Mouse (Mus musculus) right cerebral cortex, adult 18-20 months (tissue): Measurements from ENCODE around the gene Cyp2d9.
"Not testable (repeated sequence)": the region's sequence is repeated elsewhere in the genome, so short reads cannot be mapped to it uniquely, and the experiment has no call there.

Experiments
- DNase-seq: peaks from one replicate; pipeline ENCODE4 v3.0.0; 2022; ENCODE audit warnings: mixed read lengths

The Cyp2d9 gene

GRCm38 (mm10) chr15:82433137-82433536, at the start of gene Cyp2d9:
Cyp2d9 (plus strand) TSS chr15:82433437.
- DNase-seq: no peak

DNA sequence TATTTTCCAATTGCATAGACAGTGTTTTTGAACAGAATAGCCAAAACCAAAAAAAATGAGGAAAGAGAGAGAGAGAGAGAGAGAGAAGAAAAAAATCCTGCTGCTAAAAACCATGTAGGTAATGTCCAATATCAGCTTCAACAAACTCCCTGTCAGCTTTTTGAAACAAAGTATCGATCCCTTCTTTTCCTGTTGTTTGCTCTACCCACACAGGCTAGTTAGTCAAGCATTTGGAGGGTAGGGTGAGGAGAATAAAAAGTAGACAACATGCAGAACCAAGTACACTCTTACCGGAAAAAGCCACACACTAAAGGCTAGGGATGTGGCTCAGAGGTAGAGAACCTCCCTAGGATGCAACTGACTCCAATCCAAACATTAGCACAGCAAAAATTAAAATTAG, 47.5 kb upstream of the Cyp2d9 start:
- DNase-seq: no peak

DNA sequence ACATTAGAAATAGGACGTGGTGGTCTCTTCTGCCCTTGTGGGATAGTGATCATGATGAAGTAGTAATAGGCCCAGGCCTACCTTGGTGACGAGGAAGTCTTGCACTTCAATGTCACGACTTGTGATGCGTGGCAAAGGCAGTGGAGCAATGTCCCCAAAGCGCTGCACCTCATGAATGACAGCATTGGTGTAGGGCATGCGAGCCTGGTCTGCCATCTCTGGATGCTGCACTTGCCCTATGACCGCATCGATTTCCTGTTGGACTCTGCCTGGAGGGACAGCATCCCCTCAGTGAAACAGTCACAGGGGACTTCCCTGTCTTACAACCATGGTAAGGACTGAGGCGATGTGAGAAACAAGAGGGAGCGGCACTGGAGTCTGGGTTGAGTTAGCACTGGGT, 43.3 kb upstream of the Cyp2d9 start:
- DNase-seq: not testable (repeated sequence)

GRCm38 (mm10) chr15:82393922-82394321, 39.3 kb upstream of the Cyp2d9 start, which contains the start of gene Cyp2d11:
Cyp2d11 (minus strand) TSS chr15:82394022.
- DNase-seq: not testable (repeated sequence)

- DNase-seq: not testable (repeated sequence)
Measured at GRCm38 (mm10) chr15:82395955-82396354, 37.3 kb upstream of the Cyp2d9 start.

DNA sequence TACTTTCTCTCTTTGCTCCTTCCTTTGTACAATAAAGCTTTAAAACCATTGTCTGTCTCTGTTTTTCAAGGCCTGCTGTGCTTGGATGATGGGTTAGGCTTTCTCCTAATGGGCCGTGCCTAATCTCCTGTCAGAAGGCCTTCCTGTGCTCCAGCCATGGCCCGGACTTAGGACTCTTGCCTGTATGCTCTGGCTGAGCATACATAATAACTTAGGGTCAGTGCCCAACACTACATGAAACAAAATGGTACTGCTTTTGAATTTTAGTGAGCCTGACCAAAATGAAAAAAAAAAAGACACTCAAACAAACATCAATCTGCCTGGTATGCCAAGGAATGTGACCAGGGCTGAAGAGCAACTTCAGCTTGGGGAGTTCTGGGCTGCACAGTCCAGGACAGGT, 31.7 kb upstream of the Cyp2d9 start:
- no peak for DNase-seq

DNA sequence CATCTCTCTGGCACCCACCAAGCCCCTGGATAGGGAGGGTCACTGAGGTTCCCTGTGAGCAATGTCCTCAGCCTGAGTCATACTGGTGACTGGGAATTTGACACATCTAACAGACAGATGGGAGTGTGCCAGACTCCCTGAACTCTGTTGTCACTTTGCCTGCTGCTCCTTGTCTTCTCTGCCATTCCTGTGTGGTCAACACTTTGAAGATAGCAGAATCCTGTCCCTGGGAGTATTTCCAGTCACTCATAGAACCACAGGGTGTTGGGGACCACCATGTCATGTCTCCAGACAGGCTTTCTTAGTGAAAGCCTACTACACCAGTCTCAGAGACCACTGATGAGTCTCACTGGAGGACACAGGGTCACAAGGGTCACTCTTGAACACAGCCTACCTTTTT, 31.1 kb upstream of the Cyp2d9 start:
- no peak for DNase-seq

- no peak for DNase-seq
Measured at GRCm38 (mm10) chr15:82402741-82403140, 30.5 kb upstream of the Cyp2d9 start.

GRCm38 (mm10) chr15:82403606-82404005, 29.6 kb upstream of the Cyp2d9 start:
- no peak for DNase-seq

- no peak for DNase-seq
Measured at GRCm38 (mm10) chr15:82404163-82404562, 29.1 kb upstream of the Cyp2d9 start.

GRCm38 (mm10) chr15:82406981-82407380, 26.3 kb upstream of the Cyp2d9 start, which contains the start of gene Cyp2d10:
Cyp2d10 (minus strand) TSS chr15:82407195.
- DNase-seq: no peak

DNA sequence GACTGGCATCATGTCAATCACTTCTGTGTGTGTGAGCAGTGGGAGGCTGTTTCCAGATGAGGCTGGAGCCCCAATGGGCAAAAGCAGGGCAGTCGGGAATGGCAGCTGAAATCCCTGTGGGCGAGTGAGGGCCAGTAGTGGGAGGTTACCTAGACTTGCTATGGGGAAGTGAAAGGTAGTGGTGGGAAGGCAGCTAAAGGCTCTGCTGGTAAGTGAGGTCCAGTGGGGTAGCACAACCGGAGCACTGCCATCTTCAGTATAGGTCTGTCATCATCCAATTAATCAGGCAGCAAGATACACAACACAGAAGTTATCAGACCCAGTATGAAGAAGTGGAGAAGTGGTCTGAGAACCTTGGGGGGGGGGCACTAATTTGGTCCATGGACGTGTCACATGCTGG, 25.7 kb upstream of the Cyp2d9 start:
- DNase-seq: no peak

DNA sequence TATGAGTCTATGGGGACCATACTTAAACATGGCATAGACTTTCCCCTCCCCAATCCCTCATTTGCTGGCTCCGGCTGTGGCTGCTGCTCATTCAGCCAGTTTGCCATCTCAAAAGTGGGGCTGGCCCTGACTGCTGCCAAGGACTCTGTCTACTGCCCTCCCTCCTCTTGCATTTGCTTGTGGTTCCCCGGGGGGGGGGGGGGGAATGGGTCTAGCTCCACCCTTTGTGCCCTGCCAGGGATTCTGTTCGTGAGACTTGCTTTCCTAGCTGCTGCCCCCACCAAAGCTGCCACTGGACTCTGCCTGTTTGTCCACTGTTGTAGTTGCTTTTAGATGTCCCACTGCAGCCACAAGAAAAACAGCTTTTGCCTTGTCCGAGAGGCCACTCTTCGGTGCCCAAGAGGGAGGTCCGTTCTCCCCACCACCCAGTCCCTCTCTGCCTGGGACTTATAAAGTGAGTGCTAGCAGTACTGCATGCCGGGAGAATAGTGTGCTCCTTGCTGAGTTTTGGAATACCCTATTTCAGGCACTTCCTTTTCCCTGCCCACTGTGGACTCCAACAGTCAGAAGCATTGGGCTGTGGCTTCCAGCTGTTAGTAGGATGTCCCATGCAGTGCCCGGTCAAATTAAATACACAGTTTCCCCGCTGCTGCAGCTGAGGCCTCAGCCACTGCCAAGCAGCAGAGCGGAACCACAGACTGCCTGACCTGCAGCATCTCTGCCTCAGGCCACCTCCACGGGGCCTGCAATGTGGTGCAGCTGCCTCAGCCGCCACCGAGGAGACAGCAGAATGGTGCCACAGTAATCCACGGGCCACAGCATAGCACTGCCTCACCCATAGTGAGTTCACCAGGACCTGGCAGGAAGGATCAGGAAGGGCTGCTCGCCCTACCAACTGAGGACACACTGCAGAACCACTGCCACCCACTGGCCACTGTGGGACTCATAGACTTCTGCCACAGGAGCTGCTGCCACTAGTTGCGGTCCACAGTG, 16.1 kb upstream of the Cyp2d9 start:
- peak; percentile 87 for DNase-seq

GRCm38 (mm10) chr15:82418616-82419015, 14.6 kb upstream of the Cyp2d9 start:
- DNase-seq: no peak

DNA sequence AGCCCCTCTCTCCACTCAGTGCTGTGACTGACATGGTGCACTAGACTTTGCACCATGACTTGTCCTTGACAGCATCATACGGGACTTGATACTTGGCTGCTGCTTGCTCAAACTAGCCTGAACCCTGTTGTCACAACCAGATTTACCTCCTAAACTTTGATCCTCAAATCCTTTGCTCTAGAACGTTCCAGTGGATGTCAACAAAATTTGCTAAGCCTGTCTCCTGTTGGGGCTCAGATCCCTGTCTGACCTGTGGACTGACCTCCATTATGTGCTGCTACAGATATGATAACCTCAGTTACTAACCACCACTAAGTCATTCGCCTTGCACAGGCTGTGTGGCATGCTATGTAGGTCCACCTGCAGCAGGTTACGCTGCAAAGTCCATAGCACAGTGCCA, 10.3 kb upstream of the Cyp2d9 start:
- no peak for DNase-seq

DNA sequence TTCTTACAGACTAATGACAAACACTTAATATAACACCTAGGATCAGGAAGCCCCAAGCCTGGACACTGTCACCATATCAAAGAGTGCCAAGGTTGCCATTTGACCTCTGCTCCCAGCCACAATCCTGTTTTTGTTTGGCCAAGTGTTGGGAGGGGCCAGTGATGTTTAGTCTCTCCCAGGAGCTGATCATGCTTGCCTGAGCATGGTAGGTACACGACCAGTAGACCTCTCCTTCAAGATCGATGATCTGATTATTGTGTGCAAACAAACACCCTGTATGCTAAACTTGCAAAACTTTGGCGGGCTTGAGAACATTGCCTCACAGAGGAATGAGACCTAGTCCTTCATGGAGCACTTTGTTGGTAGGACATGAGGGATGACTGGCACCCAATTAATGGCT, 9.8 kb upstream of the Cyp2d9 start:
- DNase-seq: no peak

GRCm38 (mm10) chr15:82433621-82434020, 384 bp downstream of the Cyp2d9 start:
- no peak for DNase-seq

DNA sequence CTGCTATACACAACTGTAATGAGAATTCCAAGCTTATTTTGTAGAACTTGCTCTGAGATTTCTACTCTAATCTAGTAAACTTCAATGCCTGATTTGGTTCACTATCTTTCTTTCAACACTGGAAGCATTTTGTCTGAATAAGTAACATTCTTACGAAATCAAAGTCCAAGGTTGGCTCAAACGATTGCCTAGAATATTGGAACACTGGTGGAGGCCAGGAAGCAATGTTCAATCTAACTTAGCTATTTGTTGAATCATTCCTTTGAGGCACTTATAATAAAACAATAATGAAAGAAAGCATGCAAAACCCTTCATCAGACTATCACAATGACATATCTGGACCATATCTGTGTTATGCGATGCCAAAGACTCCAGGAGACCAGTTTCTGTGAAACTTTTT, 1.3 kb downstream of the Cyp2d9 start:
- no peak for DNase-seq

- DNase-seq: no peak
Measured at GRCm38 (mm10) chr15:82435011-82435410, 1.8 kb downstream of the Cyp2d9 start.

DNA sequence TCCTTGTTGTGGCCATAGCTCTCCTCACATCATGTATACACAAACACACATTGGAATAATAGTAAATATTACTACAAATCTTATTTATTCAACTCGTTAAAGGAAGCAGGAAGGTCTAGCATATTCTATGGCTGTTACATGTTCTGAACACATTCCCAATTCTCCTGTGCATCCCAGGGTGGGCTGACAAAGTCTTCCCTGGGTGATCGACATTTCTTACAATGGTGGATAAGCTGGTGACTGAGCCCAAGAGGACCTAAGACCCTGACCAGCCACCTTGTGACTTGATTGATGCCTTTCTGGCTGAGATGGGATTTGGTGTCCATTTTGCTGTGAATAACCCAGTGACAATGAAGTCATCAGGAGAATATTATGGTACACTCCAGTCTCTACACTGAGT, 2.4 kb downstream of the Cyp2d9 start:
- DNase-seq: no peak

DNA sequence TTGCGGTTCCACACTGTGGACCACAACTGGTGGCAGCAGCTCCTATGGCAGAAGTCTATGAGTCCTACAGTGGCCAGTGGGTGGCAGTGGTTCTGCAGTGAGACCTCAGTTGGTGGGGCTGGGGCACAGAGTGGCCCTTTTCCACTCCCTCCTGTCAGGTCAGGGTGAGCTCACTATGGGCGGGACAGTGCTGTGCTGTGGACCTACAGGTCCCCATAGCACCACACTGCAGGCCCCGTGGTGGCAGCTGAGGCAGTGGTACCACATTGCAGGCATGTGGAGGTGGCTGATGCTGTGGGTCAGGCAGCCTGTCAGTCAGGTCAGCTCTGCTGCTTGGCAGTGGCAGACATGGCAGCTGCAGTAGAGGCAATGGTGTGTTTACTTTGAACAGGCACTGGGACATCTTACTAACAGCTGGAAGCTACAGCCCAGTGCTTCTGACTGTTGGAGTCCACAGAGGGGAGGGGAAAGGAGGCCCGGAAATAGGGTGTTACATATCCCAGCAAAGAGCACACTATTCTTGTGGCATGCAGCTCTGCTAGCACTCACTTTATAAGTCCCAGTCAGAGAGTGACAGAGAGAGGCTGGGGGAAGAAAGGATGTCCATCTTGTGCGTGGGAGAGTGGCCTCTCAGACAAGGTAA, 4.9 kb downstream of the Cyp2d9 start:
- no peak for DNase-seq

DNA sequence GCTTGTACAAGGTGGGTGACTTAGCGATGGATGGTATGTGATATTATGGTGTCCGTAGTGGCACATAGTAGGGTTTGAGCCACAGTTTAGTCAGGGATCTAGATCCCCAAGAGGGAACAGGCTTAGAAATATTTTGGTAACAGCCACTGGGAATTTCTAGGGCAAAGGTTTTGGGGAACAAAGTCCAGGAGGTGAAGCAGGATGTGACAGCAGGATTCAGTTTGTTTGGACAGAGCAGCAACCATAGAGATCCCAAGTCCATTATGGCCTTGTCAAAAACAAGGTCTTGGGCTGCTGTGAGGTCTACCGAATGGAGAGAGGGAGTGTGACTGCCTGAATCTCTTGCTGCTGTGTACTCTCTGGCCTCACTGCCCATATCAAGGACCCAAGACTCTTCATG, 10.4 kb downstream of the Cyp2d9 start:
- DNase-seq: no peak

- no peak for DNase-seq
Measured at GRCm38 (mm10) chr15:82445196-82445595, 12.0 kb downstream of the Cyp2d9 start.

DNA sequence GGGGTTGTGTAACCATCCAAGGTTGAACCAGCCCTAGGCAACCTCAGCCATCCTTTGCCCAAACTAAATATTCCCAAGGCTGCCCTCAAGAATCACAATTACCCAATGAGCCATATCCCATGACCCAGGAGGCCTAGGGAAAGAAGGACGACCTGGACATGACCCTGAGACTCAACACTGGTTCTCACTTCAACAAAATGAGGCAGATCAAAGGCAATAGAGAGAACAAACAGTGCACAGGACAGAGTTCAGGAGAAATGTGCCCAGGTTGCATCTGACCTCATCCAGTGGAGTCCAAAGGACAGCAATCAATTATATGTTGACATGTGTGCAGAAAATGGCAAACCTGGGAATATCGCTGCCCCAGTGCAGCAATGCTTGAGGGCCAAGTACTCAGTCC, 16.8 kb downstream of the Cyp2d9 start:
- DNase-seq: not testable (repeated sequence)
